ENCODE assay signal across 8 mouse cellular contexts in the genomic region with DNA sequence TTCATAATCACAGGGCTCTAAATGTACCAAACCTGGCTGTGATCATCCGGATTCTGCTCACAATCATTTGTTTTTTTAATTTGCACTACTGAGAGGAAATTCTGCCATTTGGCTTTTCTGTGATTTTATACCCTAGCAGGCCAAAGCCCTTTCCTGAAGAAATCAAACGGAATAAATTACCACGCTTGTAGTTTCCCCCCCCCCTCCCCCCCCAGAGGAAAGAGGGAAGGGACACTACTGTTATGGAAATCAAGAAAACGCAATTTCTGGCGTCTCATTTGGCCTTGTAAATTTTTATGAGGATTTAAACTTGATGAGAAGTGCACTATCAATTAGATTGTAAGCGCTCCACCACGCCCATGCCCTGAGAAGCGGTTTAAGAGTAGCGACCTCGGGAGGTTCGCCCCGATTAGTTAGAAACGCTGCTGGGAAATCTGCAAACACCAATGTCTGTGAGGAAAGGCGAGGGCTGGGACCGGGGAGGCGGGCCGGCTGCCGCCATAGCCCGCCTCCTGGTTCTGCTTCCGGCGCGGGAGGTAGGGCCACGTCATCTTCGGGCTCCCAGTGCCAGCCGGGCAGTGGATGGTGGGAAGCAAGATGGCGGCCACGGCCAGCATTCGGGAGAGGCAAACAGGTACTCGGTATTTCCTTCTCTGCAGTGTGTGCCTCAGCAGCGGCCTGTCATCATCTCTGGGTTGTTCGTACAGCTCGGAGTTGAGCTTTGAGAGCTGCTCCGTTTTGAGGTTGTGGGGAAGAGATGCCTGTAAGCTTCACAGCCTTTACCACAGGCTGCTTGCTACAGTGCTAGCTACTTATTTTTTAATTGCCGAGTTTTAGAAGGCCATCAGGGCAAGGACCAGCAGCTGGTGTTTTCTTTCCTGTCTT. TPM values are rescaled to one million over a fixed set of nuclear protein-coding genes. Genes with fewer than 3 reads are reported as not detected.
DNase-seq lines count a peak whose midpoint lies in the region; ATAC-seq and TF ChIP-seq lines count a peak whose summit lies in the region.

Scfd1 (plus strand) TSS at position 508 of the 885 bp plus-strand sequence.

- peak within 1 kb of the TSS; percentile 83 for H3K27ac ChIP-seq in bone marrow, adult 2 months (ENCODE audit: control insufficient read depth, insufficient read depth, low read depth, low read length, poor library complexity)
- peak within 1 kb of the TSS; percentile 83 for H3K27ac ChIP-seq in embryonic facial prominence, embryonic 15.5 days (replicated peaks)
- H3K27ac ChIP-seq in limb, embryonic 14.5 days (replicated peaks; ENCODE audit: low read depth, low read length): peak within 1 kb of the TSS; percentile 87
- peak within 1 kb of the TSS; percentile 80 for H3K27ac ChIP-seq in midbrain, postnatal 0 days (ENCODE audit: low read depth, low read length)

- H3K4me1 ChIP-seq in bone marrow, adult 2 months (ENCODE audit: control insufficient read depth, insufficient read depth, low read length): no peaks in the 10 kb centered on the region
- peaks cover 6% of the 10 kb centered on the region; the same call in 1 of the 2 replicates for H3K4me1 ChIP-seq in embryonic facial prominence, embryonic 15.5 days
- peaks cover 2% of the 10 kb centered on the region; the same call in 1 of the 2 replicates for H3K4me1 ChIP-seq in limb, embryonic 14.5 days (ENCODE audit: control insufficient read depth, insufficient read depth, low read length)
- H3K4me1 ChIP-seq in midbrain, postnatal 0 days (ENCODE audit: insufficient read depth, low read length): no peaks in the 10 kb centered on the region

- peak; percentile 100 for ATAC-seq in embryonic facial prominence, embryonic 15.5 days (ENCODE audit: insufficient number of reproducible peaks, low FRiP score, low TSS enrichment, low read depth)
- peak; percentile 99 for ATAC-seq in limb, embryonic 14.5 days (ENCODE audit: low FRiP score, low read depth)
- peak; percentile 100 for ATAC-seq in midbrain, postnatal 0 days (ENCODE audit: low FRiP score)

- H3K4me2 ChIP-seq in embryonic facial prominence, embryonic 15.5 days (replicated peaks): peak within 1 kb of the TSS; percentile 53
- H3K4me2 ChIP-seq in limb, embryonic 14.5 days (replicated peaks; ENCODE audit: low read depth, low read length, severe bottlenecking): peak within 1 kb of the TSS; percentile 62
- H3K4me2 ChIP-seq in midbrain, postnatal 0 days (ENCODE audit: low read depth, low read length, poor library complexity, severe bottlenecking): peak within 1 kb of the TSS; percentile 51

- DNase-seq in 416B (ENCODE audit: low read depth): peak; percentile 93
- peak; percentile 91 for DNase-seq in heart, adult 8-10 months (ENCODE audit: low spot score)
- peak; percentile 95 for DNase-seq in kidney, adult 9 months
- peak; percentile 96 for DNase-seq in limb, embryonic 14.5 days (ENCODE audit: low spot score)
- peak; percentile 98 for DNase-seq in midbrain, postnatal 0 days (ENCODE audit: low spot score)
- peak; percentile 84 to 88 for DNase-seq in spleen, postnatal 14 days (ENCODE audit: low spot score in 2 of 2)

- WGBS in bone marrow, adult 2 months: 1% methylated on average over 34 of the region's 34 CpGs
- under 1% methylated on average over 34 of the region's 34 CpGs for WGBS in embryonic facial prominence, embryonic 15.5 days
- WGBS in limb, embryonic 14.5 days: 2% methylated on average over 34 of the region's 34 CpGs
- under 1% methylated on average over 34 of the region's 34 CpGs for WGBS in midbrain, postnatal 0 days

- peaks cover 20% of the 10 kb centered on the region for H3K36me3 ChIP-seq in embryonic facial prominence, embryonic 15.5 days
- H3K36me3 ChIP-seq in limb, embryonic 14.5 days (ENCODE audit: control insufficient read depth, insufficient read depth, low read length): peaks cover 29% of the 10 kb centered on the region
- H3K36me3 ChIP-seq in midbrain, postnatal 0 days (ENCODE audit: insufficient read depth, low read length): peaks cover 9% of the 10 kb centered on the region; the same call in 1 of the 2 replicates

- H3K27me3 ChIP-seq in embryonic facial prominence, embryonic 15.5 days: no peaks in the 10 kb centered on the region
- H3K27me3 ChIP-seq in limb, embryonic 14.5 days (ENCODE audit: control insufficient read depth, insufficient read depth, low read length): no peaks in the 10 kb centered on the region
- H3K27me3 ChIP-seq in midbrain, postnatal 0 days (ENCODE audit: insufficient read depth, low read length): no peaks in the 10 kb centered on the region

- H3K4me3 ChIP-seq in bone marrow, adult 2 months (replicated peaks; ENCODE audit: control insufficient read depth, low read depth, low read length): peak within 1 kb of the TSS; percentile 89
- peak within 1 kb of the TSS; percentile 72 for H3K4me3 ChIP-seq in embryonic facial prominence, embryonic 15.5 days (replicated peaks)
- H3K4me3 ChIP-seq in limb, embryonic 14.5 days (replicated peaks; ENCODE audit: low read length): peak within 1 kb of the TSS; percentile 52
- peak within 1 kb of the TSS; percentile 58 for H3K4me3 ChIP-seq in midbrain, postnatal 0 days (ENCODE audit: low read depth, low read length)

- H3K9me3 ChIP-seq in embryonic facial prominence, embryonic 15.5 days (replicated peaks): no peaks in the 10 kb centered on the region
- H3K9me3 ChIP-seq in limb, embryonic 14.5 days (ENCODE audit: control insufficient read depth, low read length): no peaks in the 10 kb centered on the region
- H3K9me3 ChIP-seq in midbrain, postnatal 0 days (ENCODE audit: low read length): no peaks in the 10 kb centered on the region

- TF ChIP-seq CTCF in bone marrow, adult 2 months (IDR thresholded peaks at IDR 0.05; ENCODE audit: control insufficient read depth, insufficient read depth, low read length): no peak
- TF ChIP-seq CTCF in midbrain, postnatal 0 days (IDR thresholded peaks at IDR 0.05): no peak; the same call in 1 of the 2 replicates

- TF ChIP-seq POLR2A in bone marrow, adult 2 months (IDR thresholded peaks at IDR 0.05; ENCODE audit: borderline replicate concordance, control insufficient read depth, low read depth, low read length): peak; percentile 88
- TF ChIP-seq POLR2A in limb, embryonic 14.5 days (IDR thresholded peaks at IDR 0.05; ENCODE audit: borderline replicate concordance, extremely low read depth, insufficient read depth, insufficient read length): peak; percentile 79; the same call in 1 of the 2 replicates

- peak within 1 kb of the TSS; percentile 81 for H3K9ac ChIP-seq in embryonic facial prominence, embryonic 15.5 days
- peak within 1 kb of the TSS; percentile 73 for H3K9ac ChIP-seq in limb, embryonic 14.5 days (ENCODE audit: low read depth, low read length, severe bottlenecking)
- peak within 1 kb of the TSS; percentile 79 for H3K9ac ChIP-seq in midbrain, postnatal 0 days (replicated peaks; ENCODE audit: low read length, poor library complexity, severe bottlenecking)

RNA-seq across cellular contexts. Expression of gene Scfd1, which starts in this region (rescaled TPM):
- 12.5 and 19.5 TPM in 2 replicates for polyA plus RNA-seq in bone marrow, adult 2 months (2011; ENCODE audit: insufficient read depth, insufficient read length, low replicate concordance, missing spikeins)
- 81.5 and 89.9 TPM in 2 replicates for polyA plus RNA-seq in embryonic facial prominence, embryonic 15.5 days (2015; fragmentation: Nextera tagmentation; extraction: Ambion mirVana)
- total RNA-seq in heart, adult 8-10 months (2022): 10 to 100 TPM; 22.2 to 25.6 (median 22.6) TPM
- polyA plus RNA-seq in limb, embryonic 14.5 days (2012; rRNA removed): 42.2 and 50.9 TPM in 2 replicates
- 87.6 TPM in 2 replicates for polyA plus RNA-seq in limb, embryonic 14.5 days (2014; fragmentation: Nextera tagmentation; extraction: Ambion mirVana)
- total RNA-seq in midbrain, postnatal 0 days (2014; rRNA removed): 33.8 and 46.3 TPM in 2 replicates
- 65.8 and 70.0 TPM in 2 replicates for polyA plus RNA-seq in midbrain, postnatal 0 days (2015; fragmentation: Nextera tagmentation; extraction: Ambion mirVana)

Comparison
In these comparisons a context has a peak if more than half of its experiments do, and no peak if none do; other contexts are left out.
1. Peak in every context shown above with its lines: DNase-seq, ATAC-seq, H3K4me3 ChIP-seq and H3K27ac ChIP-seq.